Comparison of ENCODE assay signal across 17 mouse cellular contexts in the genomic region with DNA sequence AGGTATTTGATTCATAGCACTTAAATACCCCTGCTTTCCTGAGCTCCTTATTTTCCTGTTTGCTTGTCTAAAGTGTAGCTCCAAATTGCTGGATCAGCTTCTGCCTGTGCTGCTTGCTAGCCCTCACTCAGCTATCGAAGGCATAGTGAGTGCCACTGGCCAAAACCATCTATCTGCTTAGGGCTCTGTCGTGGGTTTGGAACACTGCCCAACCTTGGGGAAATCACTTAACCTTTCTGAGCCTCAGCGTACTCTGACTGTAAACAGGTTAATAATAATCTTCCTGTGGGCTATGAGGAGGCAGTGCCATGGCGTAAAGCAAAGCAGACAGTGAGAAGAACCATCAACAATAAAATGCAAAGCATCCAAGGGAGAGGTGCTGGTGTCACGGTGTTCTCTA.
DNase-seq lines count a peak whose midpoint lies in the region; ATAC-seq lines count a peak whose summit lies in the region.
"Had no signal": no experiment of that assay in that cellular context is flagged by ENCODE, and none has a peak within 500 bp of the region (broad histone marks: within the 10 kb centered on the region; RNA-seq: fewer than 3 reads in every experiment).

No protein-coding gene starts in this region.

- no peak overlapping the region for H3K4me3 ChIP-seq in midbrain, embryonic 14.5 days (replicated peaks; ENCODE audit: low read depth, low read length)
- H3K4me3 ChIP-seq in midbrain, embryonic 16.5 days (ENCODE audit: low read depth, low read length), result no peak overlapping the region
- H3K4me3 ChIP-seq in hindbrain, embryonic 11.5 days (ENCODE audit: low read depth, low read length), result no peak overlapping the region
- H3K4me3 ChIP-seq in hindbrain, embryonic 16.5 days (ENCODE audit: low read length), result no peak overlapping the region
- H3K4me3 ChIP-seq: forebrain, embryonic 15.5 days; gastrocnemius, adult 2 months; hindbrain, embryonic 10.5 days; midbrain, embryonic 15.5 days had no signal

- H3K9ac ChIP-seq in midbrain, embryonic 14.5 days (replicated peaks; ENCODE audit: low read length), result no peak overlapping the region
- no peak overlapping the region for H3K9ac ChIP-seq in midbrain, embryonic 16.5 days (ENCODE audit: low read depth, low read length)
- no peak overlapping the region for H3K9ac ChIP-seq in hindbrain, embryonic 11.5 days (ENCODE audit: low read depth, low read length)
- H3K9ac ChIP-seq in hindbrain, embryonic 16.5 days (ENCODE audit: low read depth, low read length), result no peak overlapping the region
- H3K9ac ChIP-seq: forebrain, embryonic 15.5 days; midbrain, embryonic 15.5 days had no signal

- H3K4me2 ChIP-seq in midbrain, embryonic 14.5 days (ENCODE audit: low read length), result no peak overlapping the region
- no peak overlapping the region for H3K4me2 ChIP-seq in midbrain, embryonic 16.5 days (ENCODE audit: low read length)
- no peak overlapping the region for H3K4me2 ChIP-seq in hindbrain, embryonic 11.5 days (replicated peaks; ENCODE audit: low read depth, low read length)
- H3K4me2 ChIP-seq in hindbrain, embryonic 16.5 days (ENCODE audit: low read length), result no peak overlapping the region
- H3K4me2 ChIP-seq: forebrain, embryonic 15.5 days; midbrain, embryonic 15.5 days had no signal

- H3K27ac ChIP-seq in midbrain, embryonic 14.5 days (replicated peaks; ENCODE audit: low read depth, low read length), result peak overlapping the region; percentile 13; the same call in 1 of the 2 replicates
- H3K27ac ChIP-seq in midbrain, embryonic 16.5 days (ENCODE audit: low read length), result no peak overlapping the region
- H3K27ac ChIP-seq in hindbrain, embryonic 11.5 days (ENCODE audit: low read depth, low read length), result no peak overlapping the region
- no peak overlapping the region for H3K27ac ChIP-seq in hindbrain, embryonic 16.5 days (ENCODE audit: low read depth, low read length)
- H3K27ac ChIP-seq: forebrain, embryonic 15.5 days; gastrocnemius, adult 2 months; hindbrain, embryonic 10.5 days; midbrain, embryonic 15.5 days had no signal

- no peaks in the 10 kb centered on the region for H3K36me3 ChIP-seq in midbrain, embryonic 14.5 days (ENCODE audit: control insufficient read depth, insufficient read depth, low read length)
- H3K36me3 ChIP-seq in midbrain, embryonic 16.5 days (ENCODE audit: control insufficient read depth, insufficient read depth, low read length), result no peaks in the 10 kb centered on the region
- H3K36me3 ChIP-seq in hindbrain, embryonic 11.5 days (ENCODE audit: control insufficient read depth, insufficient read depth, low read length), result no peaks in the 10 kb centered on the region
- H3K36me3 ChIP-seq in hindbrain, embryonic 16.5 days (ENCODE audit: control insufficient read depth, insufficient read depth, low read length), result no peaks in the 10 kb centered on the region; the same call in 1 of the 2 replicates
- H3K36me3 ChIP-seq: forebrain, embryonic 15.5 days; hindbrain, embryonic 10.5 days; midbrain, embryonic 15.5 days had no signal

- H3K4me1 ChIP-seq in midbrain, embryonic 14.5 days (ENCODE audit: control insufficient read depth, insufficient read depth, low read length), result peaks cover 18% of the 10 kb centered on the region
- peaks cover 12% of the 10 kb centered on the region for H3K4me1 ChIP-seq in midbrain, embryonic 16.5 days (ENCODE audit: control insufficient read depth, insufficient read depth, low read length)
- 0 out of 2 replicates have a peak, but pooled peaks cover 2% of the 10 kb centered on the region for H3K4me1 ChIP-seq in hindbrain, embryonic 11.5 days (replicated peaks; ENCODE audit: control insufficient read depth, insufficient read depth, low read length)
- H3K4me1 ChIP-seq in hindbrain, embryonic 16.5 days (ENCODE audit: control insufficient read depth, insufficient read depth, low read depth, low read length), result peaks cover 6% of the 10 kb centered on the region

- WGBS in midbrain, embryonic 14.5 days, result 69% methylated on average over 5 of the region's 5 CpGs
- 57% methylated on average over 5 of the region's 5 CpGs for WGBS in midbrain, embryonic 16.5 days
- WGBS in hindbrain, embryonic 11.5 days, result 82% methylated on average over 5 of the region's 5 CpGs
- 51% methylated on average over 5 of the region's 5 CpGs for WGBS in hindbrain, embryonic 16.5 days

- H3K27me3 ChIP-seq in midbrain, embryonic 14.5 days (ENCODE audit: control insufficient read depth, insufficient read depth, low read length), result no peaks in the 10 kb centered on the region
- no peaks in the 10 kb centered on the region for H3K27me3 ChIP-seq in midbrain, embryonic 16.5 days (ENCODE audit: control insufficient read depth, insufficient read depth, low read depth, low read length)
- H3K27me3 ChIP-seq in hindbrain, embryonic 11.5 days (ENCODE audit: control insufficient read depth, insufficient read depth, low read length), result no peaks in the 10 kb centered on the region
- H3K27me3 ChIP-seq in hindbrain, embryonic 16.5 days (replicated peaks; ENCODE audit: control insufficient read depth, insufficient read depth, low read length), result no peaks in the 10 kb centered on the region
- H3K27me3 ChIP-seq: forebrain, embryonic 15.5 days; midbrain, embryonic 15.5 days had no signal

- no peaks in the 10 kb centered on the region for H3K9me3 ChIP-seq in midbrain, embryonic 14.5 days (ENCODE audit: control insufficient read depth, low read length)
- no peaks in the 10 kb centered on the region for H3K9me3 ChIP-seq in midbrain, embryonic 16.5 days (replicated peaks; ENCODE audit: control insufficient read depth, low read length, poor library complexity, severe bottlenecking)
- H3K9me3 ChIP-seq in hindbrain, embryonic 11.5 days (ENCODE audit: control insufficient read depth, low read length), result no peaks in the 10 kb centered on the region
- H3K9me3 ChIP-seq in hindbrain, embryonic 16.5 days (ENCODE audit: control insufficient read depth, low read length), result no peaks in the 10 kb centered on the region
- H3K9me3 ChIP-seq: forebrain, embryonic 15.5 days; hindbrain, embryonic 10.5 days; midbrain, embryonic 15.5 days had no signal

- ATAC-seq in midbrain, embryonic 14.5 days (ENCODE audit: low FRiP score, low TSS enrichment), result no peak
- ATAC-seq in midbrain, embryonic 16.5 days, result no peak
- ATAC-seq in hindbrain, embryonic 11.5 days (ENCODE audit: low FRiP score), result no peak
- ATAC-seq in hindbrain, embryonic 16.5 days, result no peak
- ATAC-seq: forebrain, embryonic 15.5 days; intestine, postnatal 0 days; midbrain, embryonic 15.5 days had no signal

- DNase-seq in adrenal gland, adult 2 months, result peak; percentile 16
- no peak for DNase-seq in adrenal gland, adult 18-20 months (ENCODE audit: low spot score in 2 of 2)
- DNase-seq in midbrain, embryonic 14.5 days, result no peak
- peak; percentile 77 for DNase-seq in kidney, postnatal 14 days
- DNase-seq in left cerebral cortex, adult 18-20 months (ENCODE audit: low spot score in 2 of 2), result no peak
- DNase-seq in hindbrain, embryonic 11.5 days (ENCODE audit: low spot score), result no peak
- DNase-seq: adrenal gland, adult 8-10 months; gastrocnemius, adult 2 months; lung, adult 2 months; right cerebral cortex, postnatal 14 days; thymus, postnatal 25 days had no signal

Comparison
In these comparisons a context has a peak if more than half of its experiments do, and no peak if none do; other contexts are left out.
1. DNase-seq: peak in adrenal gland, adult 2 months (single experiment) and kidney, postnatal 14 days (single experiment); none in adrenal gland, adult 18-20 months (0 of 2), midbrain, embryonic 14.5 days (single experiment), left cerebral cortex, adult 18-20 months (0 of 2) and hindbrain, embryonic 11.5 days (single experiment).